Mouse (Mus musculus) forebrain, embryonic 11.5 days (tissue): ENCODE results near the gene Fstl3. TPM values are rescaled to one million over a fixed set of nuclear protein-coding genes. Genes with fewer than 3 reads are reported as not detected.

Experiments used
- ATAC-seq: fragments of 200-750 bp; cut with Nextera tagmentation; replicated peaks from 2 replicates; pipeline ENCODE4 v1.8.0; 2017; ENCODE audit warnings: moderate TSS enrichment; ENCODE audit not compliant: low FRiP score
- DNase-seq: peaks from one replicate; pipeline ENCODE4 v3.0.0-alpha.2; 2017; ENCODE audit warnings: low spot score
- H3K27ac ChIP-seq: fragments of 300-500 bp; sonication (generic); 2 replicates; pipeline ENCODE4 v1.5.1; 2014; ENCODE audit warnings: low read depth, low read length
- H3K27me3 ChIP-seq: fragments of 300-500 bp; sonication (generic); 2 replicates; pipeline ENCODE4 v1.6.1; 2014; ENCODE audit warnings: mild to moderate bottlenecking, low read length, mixed read lengths; ENCODE audit not compliant: control insufficient read depth, insufficient read depth
- H3K36me3 ChIP-seq: fragments of 300-500 bp; sonication (generic); 2 replicates; pipeline ENCODE4 v1.6.1; 2014; ENCODE audit warnings: mild to moderate bottlenecking, low read length, moderate library complexity, mixed read lengths; ENCODE audit not compliant: control insufficient read depth, insufficient read depth
- H3K4me1 ChIP-seq: fragments of 300-500 bp; sonication (generic); replicated peaks from 2 replicates; pipeline ENCODE4 v1.6.1; 2014; ENCODE audit warnings: low read length, mixed read lengths; ENCODE audit not compliant: control insufficient read depth, insufficient read depth
- H3K4me2 ChIP-seq: fragments of 300-500 bp; sonication (generic); 2 replicates; pipeline ENCODE4 v1.6.1; 2014; ENCODE audit warnings: low read depth, mild to moderate bottlenecking, low read length, moderate library complexity, mixed read lengths; ENCODE audit not compliant: severe bottlenecking
- H3K4me3 ChIP-seq: fragments of 300-500 bp; sonication (generic); 2 replicates; pipeline ENCODE4 v1.5.1; 2014; ENCODE audit warnings: low read depth, low read length
- H3K9ac ChIP-seq: fragments of 300-500 bp; sonication (generic); 2 replicates; pipeline ENCODE4 v1.6.1; 2014; ENCODE audit warnings: low read length
- H3K9me3 ChIP-seq: fragments of 300-500 bp; sonication (generic); 2 replicates; pipeline ENCODE4 v1.6.1; 2016; ENCODE audit warnings: low read length, mixed read lengths; ENCODE audit not compliant: control insufficient read depth
- WGBS: fragments of 180-500 bp; shearing (Covaris S2); extraction: QIAGEN DNeasy Blood & Tissue Kit; methylation state at CpG from one replicate; pipeline ENCODE4 v1.1.7; 2014; 5-methylcytosine and 5-hydroxymethylcytosine counted together
- polyA plus RNA-seq: library from polyadenylated mRNA; unstranded; fragments of >200 nt; fragmentation: Nextera tagmentation; extraction: Ambion mirVana; gene quantifications from 2 replicates; pipeline ENCODE4 v1.2.1, GENCODE M21; 2014

Fstl3 gene
- polyA plus RNA-seq, 1 experiment from 2014 or later = 1.0 TPM

DNA sequence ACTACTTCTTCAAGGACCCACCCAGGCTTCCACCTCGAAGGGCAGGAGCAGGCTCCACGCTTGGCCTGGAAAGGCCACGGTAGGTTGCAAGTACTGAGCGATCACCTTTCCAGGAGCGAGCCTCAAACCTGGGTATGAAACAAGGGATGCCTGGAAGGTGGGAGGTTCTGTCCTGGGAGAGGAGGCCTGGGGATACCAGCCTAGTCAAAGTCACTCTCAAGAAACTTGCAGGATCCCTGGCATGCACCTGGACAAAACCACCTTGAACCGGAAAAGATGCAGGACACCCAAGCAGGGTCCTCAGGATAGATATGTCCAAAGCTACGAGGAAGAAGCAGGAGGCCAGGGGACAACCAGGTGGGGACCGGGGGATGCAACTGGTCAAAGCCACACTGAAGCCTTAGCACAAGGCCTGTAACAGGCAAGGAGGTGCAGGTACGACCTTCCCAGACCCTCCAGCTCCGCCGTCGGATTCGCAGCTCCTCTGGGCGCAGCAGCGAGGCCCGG lies 11.0 kb upstream of the Fstl3 start:
- Histone ChIP-seq H3K9me3 (no peaks in the 10 kb centered on the region), H3K4me1 (peaks cover 10% of the 10 kb centered on the region), H3K9ac (peak overlapping the region; percentile 96), H3K27me3 (no peaks in the 10 kb centered on the region), H3K4me3 (peak overlapping the region; percentile 96), H3K27ac (peak overlapping the region; percentile 88; the same call in 1 of the 2 replicates), H3K4me2 (peak overlapping the region; percentile 91), H3K36me3 (peaks cover 8% of the 10 kb centered on the region)
- ATAC-seq (no peak), DNase-seq (no peak)
- WGBS = 9% methylated on average over 16 of the region's 16 CpGs

DNA sequence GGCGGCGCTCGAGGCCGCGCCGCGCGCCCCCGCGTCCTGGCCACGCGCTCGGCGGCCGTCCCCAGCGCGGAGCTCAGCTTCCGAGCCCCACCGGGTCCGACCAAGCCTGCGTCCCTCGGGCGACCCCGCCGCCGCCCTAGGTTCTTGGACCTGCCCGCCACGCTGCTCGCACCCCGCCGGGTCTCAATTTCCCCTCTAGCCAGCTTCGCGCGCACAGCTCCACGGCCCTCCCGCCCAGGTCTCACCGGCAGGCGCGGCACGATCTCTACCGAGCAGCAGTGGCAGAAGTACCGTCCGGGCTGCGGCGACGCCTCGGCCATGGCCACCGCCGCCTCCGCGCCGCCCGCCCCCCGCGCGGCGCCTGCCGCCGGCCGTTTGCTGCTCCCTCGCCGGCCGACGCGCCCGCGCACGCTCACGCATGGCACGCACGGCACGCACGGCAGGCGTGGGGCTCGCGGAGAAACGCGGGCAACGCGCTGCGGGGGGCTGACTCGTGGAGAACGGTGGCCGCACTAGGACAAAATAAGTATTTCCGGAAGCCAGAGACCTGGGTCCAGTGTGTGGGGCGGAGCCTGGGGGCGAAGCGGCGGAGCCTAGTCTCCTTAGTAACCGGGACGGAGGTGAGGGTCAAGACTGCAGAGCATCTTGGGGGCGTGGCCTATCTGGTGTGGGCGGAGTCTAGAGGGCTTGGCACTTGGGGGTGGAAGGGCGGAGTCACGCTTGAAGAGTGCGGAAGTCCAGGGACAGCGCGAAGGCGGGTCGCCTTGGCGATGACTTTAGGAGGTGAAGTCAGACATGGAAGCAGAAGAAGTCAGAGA lies 10.4 kb upstream of the Fstl3 start, which contains the start of gene Rnf126:
Gene Rnf126 (minus strand): TSS at position 445 of the 818 bp plus-strand sequence.
- DNase-seq (peak; percentile 99), ATAC-seq (peak; percentile 92)
- H3K4me1 ChIP-seq = peaks cover 10% of the 10 kb centered on the region
- under 1% methylated on average over 84 of the region's 101 CpGs for WGBS
- peak within 1 kb of the TSS; percentile 91 for H3K4me2 ChIP-seq
- peak within 1 kb of the TSS; percentile 96 for H3K9ac ChIP-seq
- peak within 1 kb of the TSS; percentile 88 for H3K27ac ChIP-seq
- peaks cover 1% of the 10 kb centered on the region; the same call in 1 of the 2 replicates for H3K36me3 ChIP-seq
- H3K27me3 ChIP-seq = no peaks in the 10 kb centered on the region
- H3K9me3 ChIP-seq = no peaks in the 10 kb centered on the region
- peak within 1 kb of the TSS; percentile 96 for H3K4me3 ChIP-seq

DNA sequence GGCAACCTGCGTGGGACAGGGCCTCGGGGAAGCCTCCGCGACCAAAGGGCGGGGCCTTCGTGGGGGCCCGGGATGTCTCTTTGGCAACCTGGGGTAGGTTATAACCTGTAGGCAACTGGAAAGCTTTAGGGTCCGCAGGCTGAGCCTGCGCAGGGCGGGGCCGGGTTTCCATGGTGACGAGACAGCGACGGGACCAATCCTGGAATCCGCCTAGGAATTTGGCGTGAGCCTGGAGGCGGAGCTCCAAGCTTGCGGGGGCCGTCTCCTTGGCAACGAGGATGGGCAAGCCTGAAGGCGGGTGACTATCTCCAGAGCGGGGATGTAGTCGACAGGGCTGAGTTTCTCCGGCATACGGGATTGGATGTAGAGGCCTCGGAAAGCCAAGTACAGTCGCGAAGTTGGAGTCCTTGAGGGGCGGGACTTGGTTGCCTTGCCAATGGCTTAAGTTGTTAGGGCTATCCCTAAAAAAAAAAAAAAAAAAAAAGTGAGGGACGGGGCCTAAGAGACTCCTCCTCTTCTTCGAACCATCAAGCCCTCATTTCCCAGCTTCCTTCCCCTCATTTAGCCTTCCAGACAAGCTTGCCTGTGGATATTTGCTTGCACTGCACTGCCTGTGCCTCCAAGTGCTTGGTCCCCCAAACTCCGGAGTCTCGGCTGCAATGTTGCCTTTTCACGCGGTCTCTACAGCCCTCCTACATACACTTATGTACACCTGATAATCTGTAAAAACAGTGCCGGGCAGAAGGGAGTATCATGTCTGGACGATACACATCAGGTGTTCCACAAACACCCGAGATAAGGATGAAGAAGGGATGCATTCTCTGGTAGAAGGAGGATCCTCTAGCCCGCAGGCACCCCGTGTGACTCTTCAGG lies 9.5 kb upstream of the Fstl3 start:
- H3K4me2 ChIP-seq = peak overlapping the region; percentile 91
- H3K9me3 ChIP-seq = no peaks in the 10 kb centered on the region
- H3K9ac ChIP-seq = peak overlapping the region; percentile 35; the same call in 1 of the 2 replicates
- peak overlapping the region; percentile 96 for H3K4me3 ChIP-seq
- DNase-seq = peak; percentile 96
- ATAC-seq = peak; percentile 86
- H3K27ac ChIP-seq = peak overlapping the region; percentile 88
- H3K27me3 ChIP-seq = no peaks in the 10 kb centered on the region
- no peaks in the 10 kb centered on the region for H3K36me3 ChIP-seq
- WGBS = 11% methylated on average over 40 of the region's 40 CpGs
- H3K4me1 ChIP-seq = peaks cover 10% of the 10 kb centered on the region

DNA sequence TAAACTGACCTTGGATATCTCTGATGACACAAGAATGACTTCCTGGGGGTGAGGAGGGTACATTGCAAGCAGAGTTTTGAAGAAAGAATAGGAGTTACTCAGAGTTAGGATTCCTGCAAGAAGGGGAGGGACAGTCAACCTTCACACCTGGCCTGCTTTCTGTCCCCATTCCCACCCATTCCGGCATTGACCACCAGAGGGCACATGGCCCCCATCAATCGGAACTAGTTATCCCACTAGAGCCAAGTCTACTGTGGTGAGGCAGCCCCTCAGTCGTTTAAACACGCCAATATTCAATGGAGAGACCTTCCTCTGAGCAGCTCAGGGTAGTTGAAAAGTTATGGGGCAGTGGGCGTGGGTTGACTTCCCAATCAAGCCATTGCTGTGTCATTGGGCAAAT lies 8.7 kb upstream of the Fstl3 start:
- DNase-seq (peak; percentile 89), ATAC-seq (no peak)
- Histone ChIP-seq H3K9me3 (no peaks in the 10 kb centered on the region), H3K27me3 (no peaks in the 10 kb centered on the region), H3K36me3 (no peaks in the 10 kb centered on the region), H3K9ac (no peak overlapping the region), H3K4me3 (no peak overlapping the region), H3K4me2 (no peak overlapping the region), H3K27ac (no peak overlapping the region), H3K4me1 (peaks cover 10% of the 10 kb centered on the region)
- under 1% methylated on average over 5 of the region's 5 CpGs for WGBS

DNA sequence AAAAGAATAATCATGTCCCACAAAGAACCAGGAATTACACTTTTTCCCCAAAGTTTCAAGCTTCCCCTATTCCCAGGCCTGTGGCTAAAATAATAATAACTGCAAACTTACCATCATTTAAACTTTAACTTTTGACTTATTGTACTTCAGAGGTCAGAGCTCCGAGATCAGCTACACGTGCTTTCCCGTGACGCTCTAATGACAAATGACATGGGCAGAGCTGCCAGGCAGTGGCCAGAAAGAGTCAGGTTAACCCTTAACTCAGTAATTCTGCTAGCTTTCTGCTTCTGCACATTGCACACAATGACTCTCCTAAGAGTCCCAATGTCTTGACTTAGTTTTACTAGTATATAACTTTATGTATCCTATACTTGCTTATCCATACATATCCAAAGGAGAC lies 7.7 kb upstream of the Fstl3 start:
- Histone ChIP-seq H3K4me2 (no peak overlapping the region), H3K27ac (no peak overlapping the region), H3K9me3 (no peaks in the 10 kb centered on the region), H3K9ac (no peak overlapping the region), H3K36me3 (no peaks in the 10 kb centered on the region), H3K4me3 (no peak overlapping the region), H3K27me3 (no peaks in the 10 kb centered on the region), H3K4me1 (peaks cover 10% of the 10 kb centered on the region)
- WGBS = 80% methylated on average over 4 of the region's 4 CpGs
- DNase-seq (no peak), ATAC-seq (no peak)

DNA sequence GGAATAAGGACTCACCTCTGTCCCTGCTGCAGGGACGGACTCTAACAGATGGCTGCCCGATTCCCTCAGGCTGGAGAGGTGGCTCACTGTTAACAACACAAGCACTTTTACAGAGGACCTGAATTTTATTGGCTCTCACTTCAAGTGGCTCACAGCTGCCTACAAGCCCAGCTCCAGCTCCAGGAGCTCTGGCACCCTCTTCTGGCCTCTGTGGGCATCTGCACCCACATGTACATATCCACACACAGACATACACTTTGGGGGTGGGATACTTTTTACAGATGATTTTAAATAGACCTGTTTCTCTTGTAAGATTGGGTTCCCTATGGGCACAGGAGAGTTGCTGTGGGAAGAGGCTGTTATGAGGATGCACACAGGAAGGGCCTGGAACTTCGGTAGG lies 4.8 kb upstream of the Fstl3 start:
- H3K4me2 ChIP-seq = no peak overlapping the region

DNA sequence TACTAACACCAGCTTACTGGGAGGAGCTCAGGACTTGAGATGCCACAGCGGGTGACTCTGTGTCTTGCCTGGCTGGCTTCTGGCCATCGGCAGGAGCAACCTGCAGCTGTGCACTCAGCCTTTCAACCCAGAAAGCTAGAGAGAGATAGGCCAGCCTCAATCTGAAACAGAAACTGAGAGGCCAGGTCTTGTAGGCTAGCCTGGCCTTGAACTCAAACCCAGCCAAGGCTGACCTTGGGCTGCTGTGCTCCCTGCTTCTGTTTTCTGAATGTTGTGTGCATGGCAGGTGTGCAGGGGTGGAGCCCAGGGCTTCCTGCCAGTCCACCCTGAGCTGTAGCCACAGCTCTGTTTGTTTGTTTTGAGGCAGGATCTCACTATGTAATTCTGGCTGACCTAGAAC lies 3.9 kb upstream of the Fstl3 start:
- DNase-seq = no peak
- no peak for ATAC-seq

More for the DNA sequence above, 4.8 kb upstream of the Fstl3 start:
- Histone ChIP-seq H3K4me1 (peaks cover 8% of the 10 kb centered on the region; the same call in 1 of the 2 replicates), H3K27ac (no peak overlapping the region), H3K9me3 (peaks cover 6% of the 10 kb centered on the region; the same call in 1 of the 2 replicates), H3K27me3 (peaks cover 7% of the 10 kb centered on the region), H3K36me3 (no peaks in the 10 kb centered on the region), H3K4me3 (no peak overlapping the region), H3K9ac (no peak overlapping the region)
- WGBS = 88% methylated on average over 3 of the region's 3 CpGs
- no peak for ATAC-seq
- DNase-seq = no peak

More for the DNA sequence above, 3.9 kb upstream of the Fstl3 start:
- Histone ChIP-seq H3K9me3 (peaks cover 6% of the 10 kb centered on the region; the same call in 1 of the 2 replicates), H3K4me2 (no peak overlapping the region), H3K36me3 (no peaks in the 10 kb centered on the region), H3K27me3 (peaks cover 16% of the 10 kb centered on the region), H3K9ac (no peak overlapping the region), H3K4me1 (peaks cover 8% of the 10 kb centered on the region; the same call in 1 of the 2 replicates), H3K4me3 (no peak overlapping the region), H3K27ac (no peak overlapping the region)
- 88% methylated on average over 2 of the region's 2 CpGs for WGBS
